Mouse (Mus musculus): ENCODE results near the gene Flnb. TPM values are rescaled to one million over a fixed set of nuclear protein-coding genes. Genes with fewer than 3 reads are reported as not detected.

Flnb gene
- polyA plus RNA-seq, 1 experiment from 2014 or later = 10.5 TPM

- H3K9ac ChIP-seq (replicated peaks; ENCODE audit: low read depth, low read length) = no peak overlapping the region
- H3K27ac ChIP-seq (ENCODE audit: low read length) = no peak overlapping the region
- H3K4me1 ChIP-seq (replicated peaks; ENCODE audit: control insufficient read depth, insufficient read depth, low read length) = 0 out of 2 replicates have a peak, but pooled peaks cover 4% of the 10 kb centered on the region
- no peaks in the 10 kb centered on the region for H3K9me3 ChIP-seq (ENCODE audit: control insufficient read depth, low read length)
- WGBS = 94% methylated on average over 1 of the region's 1 CpGs
- peaks cover 31% of the 10 kb centered on the region for H3K36me3 ChIP-seq (ENCODE audit: control insufficient read depth, insufficient read depth)
- no peak for ATAC-seq
- H3K27me3 ChIP-seq (replicated peaks; ENCODE audit: control insufficient read depth, insufficient read depth, low read length) = no peaks in the 10 kb centered on the region
- no peak overlapping the region for H3K4me2 ChIP-seq (ENCODE audit: low read length)
- no peak overlapping the region for H3K4me3 ChIP-seq (replicated peaks; ENCODE audit: low read length)
Observed at GRCm38 (mm10) chr14:7896699-7897098, 78.9 kb downstream of the Flnb start.

- no peak overlapping the region for H3K9ac ChIP-seq (replicated peaks; ENCODE audit: low read depth, low read length)
- 84% methylated on average over 3 of the region's 3 CpGs for WGBS
- H3K4me1 ChIP-seq (replicated peaks; ENCODE audit: control insufficient read depth, insufficient read depth, low read length) = 0 out of 2 replicates have a peak, but pooled peaks cover 4% of the 10 kb centered on the region
- ATAC-seq = no peak
- H3K27me3 ChIP-seq (replicated peaks; ENCODE audit: control insufficient read depth, insufficient read depth, low read length) = no peaks in the 10 kb centered on the region
- no peak overlapping the region for H3K4me2 ChIP-seq (ENCODE audit: low read length)
- H3K4me3 ChIP-seq (replicated peaks; ENCODE audit: low read length) = no peak overlapping the region
- H3K36me3 ChIP-seq (ENCODE audit: control insufficient read depth, insufficient read depth) = peaks cover 11% of the 10 kb centered on the region; the same call in 1 of the 2 replicates
- H3K9me3 ChIP-seq (ENCODE audit: control insufficient read depth, low read length) = no peaks in the 10 kb centered on the region
- no peak overlapping the region for H3K27ac ChIP-seq (ENCODE audit: low read length)
Observed at GRCm38 (mm10) chr14:7899986-7900385, 82.2 kb downstream of the Flnb start.

- Histone ChIP-seq H3K9me3 (ENCODE audit: control insufficient read depth, low read length) (no peaks in the 10 kb centered on the region), H3K27ac (ENCODE audit: low read length) (no peak overlapping the region), H3K36me3 (ENCODE audit: control insufficient read depth, insufficient read depth) (peaks cover 11% of the 10 kb centered on the region; the same call in 1 of the 2 replicates), H3K9ac (replicated peaks; ENCODE audit: low read depth, low read length) (no peak overlapping the region), H3K27me3 (replicated peaks; ENCODE audit: control insufficient read depth, insufficient read depth, low read length) (no peaks in the 10 kb centered on the region), H3K4me2 (ENCODE audit: low read length) (no peak overlapping the region), H3K4me3 (replicated peaks; ENCODE audit: low read length) (no peak overlapping the region), H3K4me1 (replicated peaks; ENCODE audit: control insufficient read depth, insufficient read depth, low read length) (0 out of 2 replicates have a peak, but pooled peaks cover 4% of the 10 kb centered on the region)
- WGBS = 61% methylated on average over 11 of the region's 11 CpGs
- ATAC-seq = peak; percentile 32; the same call in 1 of the 2 replicates
Observed at GRCm38 (mm10) chr14:7900481-7901049, 82.8 kb downstream of the Flnb start.

GRCm38 (mm10) chr14:7901484-7902240 lies 83.9 kb downstream of the Flnb start:
- Histone ChIP-seq H3K4me1 (replicated peaks; ENCODE audit: control insufficient read depth, insufficient read depth, low read length) (0 out of 2 replicates have a peak, but pooled peaks cover 4% of the 10 kb centered on the region), H3K27me3 (replicated peaks; ENCODE audit: control insufficient read depth, insufficient read depth, low read length) (no peaks in the 10 kb centered on the region), H3K9ac (replicated peaks; ENCODE audit: low read depth, low read length) (no peak overlapping the region), H3K27ac (ENCODE audit: low read length) (no peak overlapping the region), H3K4me2 (ENCODE audit: low read length) (no peak overlapping the region), H3K9me3 (ENCODE audit: control insufficient read depth, low read length) (no peaks in the 10 kb centered on the region), H3K36me3 (ENCODE audit: control insufficient read depth, insufficient read depth) (peaks cover 8% of the 10 kb centered on the region; the same call in 1 of the 2 replicates), H3K4me3 (replicated peaks; ENCODE audit: low read length) (no peak overlapping the region)
- WGBS = 79% methylated on average over 12 of the region's 12 CpGs
- no peak for ATAC-seq

GRCm38 (mm10) chr14:7907058-7907457 lies 89.3 kb downstream of the Flnb start:
- Histone ChIP-seq H3K4me2 (ENCODE audit: low read length) (no peak overlapping the region), H3K36me3 (ENCODE audit: control insufficient read depth, insufficient read depth) (no peaks in the 10 kb centered on the region), H3K4me3 (replicated peaks; ENCODE audit: low read length) (no peak overlapping the region), H3K9ac (replicated peaks; ENCODE audit: low read depth, low read length) (no peak overlapping the region), H3K27ac (ENCODE audit: low read length) (no peak overlapping the region), H3K9me3 (ENCODE audit: control insufficient read depth, low read length) (no peaks in the 10 kb centered on the region), H3K27me3 (replicated peaks; ENCODE audit: control insufficient read depth, insufficient read depth, low read length) (no peaks in the 10 kb centered on the region), H3K4me1 (replicated peaks; ENCODE audit: control insufficient read depth, insufficient read depth, low read length) (no peaks in the 10 kb centered on the region)
- WGBS = 93% methylated on average over 11 of the region's 11 CpGs
- ATAC-seq = no peak

GRCm38 (mm10) chr14:7909472-7909871 lies 91.7 kb downstream of the Flnb start:
- no peaks in the 10 kb centered on the region for H3K9me3 ChIP-seq (ENCODE audit: control insufficient read depth, low read length)
- H3K4me2 ChIP-seq (ENCODE audit: low read length) = no peak overlapping the region
- WGBS = 88% methylated on average over 10 of the region's 10 CpGs
- ATAC-seq = no peak
- H3K9ac ChIP-seq (replicated peaks; ENCODE audit: low read depth, low read length) = no peak overlapping the region
- no peak overlapping the region for H3K4me3 ChIP-seq (replicated peaks; ENCODE audit: low read length)
- H3K4me1 ChIP-seq (replicated peaks; ENCODE audit: control insufficient read depth, insufficient read depth, low read length) = no peaks in the 10 kb centered on the region
- peaks cover 3% of the 10 kb centered on the region; the same call in 1 of the 2 replicates for H3K36me3 ChIP-seq (ENCODE audit: control insufficient read depth, insufficient read depth)
- no peaks in the 10 kb centered on the region for H3K27me3 ChIP-seq (replicated peaks; ENCODE audit: control insufficient read depth, insufficient read depth, low read length)
- no peak overlapping the region for H3K27ac ChIP-seq (ENCODE audit: low read length)

- H3K9ac ChIP-seq (replicated peaks; ENCODE audit: low read depth, low read length) = no peak overlapping the region
- WGBS = 64% methylated on average over 7 of the region's 7 CpGs
- ATAC-seq = no peak
- H3K9me3 ChIP-seq (ENCODE audit: control insufficient read depth, low read length) = no peaks in the 10 kb centered on the region
- peaks cover 10% of the 10 kb centered on the region for H3K36me3 ChIP-seq (ENCODE audit: control insufficient read depth, insufficient read depth)
- no peak overlapping the region for H3K4me3 ChIP-seq (replicated peaks; ENCODE audit: low read length)
- no peaks in the 10 kb centered on the region for H3K27me3 ChIP-seq (replicated peaks; ENCODE audit: control insufficient read depth, insufficient read depth, low read length)
- H3K27ac ChIP-seq (ENCODE audit: low read length) = no peak overlapping the region
- no peak overlapping the region for H3K4me2 ChIP-seq (ENCODE audit: low read length)
- no peaks in the 10 kb centered on the region for H3K4me1 ChIP-seq (replicated peaks; ENCODE audit: control insufficient read depth, insufficient read depth, low read length)
Observed at GRCm38 (mm10) chr14:7913842-7914241, 96.1 kb downstream of the Flnb start.

GRCm38 (mm10) chr14:7914461-7914860 lies 96.7 kb downstream of the Flnb start:
- ATAC-seq = no peak
- Histone ChIP-seq H3K4me1 (replicated peaks; ENCODE audit: control insufficient read depth, insufficient read depth, low read length) (no peaks in the 10 kb centered on the region), H3K4me2 (ENCODE audit: low read length) (no peak overlapping the region), H3K27ac (ENCODE audit: low read length) (no peak overlapping the region), H3K9me3 (ENCODE audit: control insufficient read depth, low read length) (no peaks in the 10 kb centered on the region), H3K27me3 (replicated peaks; ENCODE audit: control insufficient read depth, insufficient read depth, low read length) (no peaks in the 10 kb centered on the region), H3K36me3 (ENCODE audit: control insufficient read depth, insufficient read depth) (peaks cover 15% of the 10 kb centered on the region), H3K9ac (replicated peaks; ENCODE audit: low read depth, low read length) (no peak overlapping the region), H3K4me3 (replicated peaks; ENCODE audit: low read length) (no peak overlapping the region)
- WGBS = 74% methylated on average over 4 of the region's 4 CpGs

GRCm38 (mm10) chr14:7918150-7918991 lies 100.6 kb downstream of the Flnb start:
- no peaks in the 10 kb centered on the region for H3K27me3 ChIP-seq (replicated peaks; ENCODE audit: control insufficient read depth, insufficient read depth, low read length)
- ATAC-seq = no peak
- no peaks in the 10 kb centered on the region for H3K4me1 ChIP-seq (replicated peaks; ENCODE audit: control insufficient read depth, insufficient read depth, low read length)
- H3K27ac ChIP-seq (ENCODE audit: low read length) = no peak overlapping the region
- H3K9me3 ChIP-seq (ENCODE audit: control insufficient read depth, low read length) = no peaks in the 10 kb centered on the region
- no peak overlapping the region for H3K4me2 ChIP-seq (ENCODE audit: low read length)
- no peak overlapping the region for H3K4me3 ChIP-seq (replicated peaks; ENCODE audit: low read length)
- H3K36me3 ChIP-seq (ENCODE audit: control insufficient read depth, insufficient read depth) = peaks cover 25% of the 10 kb centered on the region
- WGBS = 89% methylated on average over 6 of the region's 6 CpGs
- no peak overlapping the region for H3K9ac ChIP-seq (replicated peaks; ENCODE audit: low read depth, low read length)

All from forebrain, embryonic 16.5 days (tissue).